Mouse (Mus musculus) embryonic facial prominence, embryonic 15.5 days (tissue): ENCODE data around the gene Lipt2. TPM values are rescaled to one million over a fixed set of nuclear protein-coding genes. Genes with fewer than 3 reads are reported as not detected.
A peak's percentile ranks its signal among the peaks of the same experiment; 100 is the strongest.

Source experiments
- ATAC-seq: fragments of 200-750 bp; cut with Nextera tagmentation; 2 replicates; pipeline ENCODE4 v1.8.0; 2017; ENCODE audit warnings: low read depth, moderate TSS enrichment; ENCODE audit not compliant: insufficient number of reproducible peaks, low FRiP score, low TSS enrichment
- H3K27ac ChIP-seq: fragments of 300-500 bp; sonication (generic); replicated peaks from 2 replicates; pipeline ENCODE4 v1.5.1; 2015; ENCODE audit warnings: mild to moderate bottlenecking, inconsistent platforms
- H3K27me3 ChIP-seq: fragments of 300-500 bp; sonication (generic); 2 replicates; pipeline ENCODE4 v1.6.1; 2015; ENCODE audit warnings: inconsistent platforms
- H3K36me3 ChIP-seq: fragments of 300-500 bp; sonication (generic); 2 replicates; pipeline ENCODE4 v1.6.1; 2015; ENCODE audit warnings: mild to moderate bottlenecking, inconsistent platforms
- H3K4me1 ChIP-seq: fragments of 300-500 bp; sonication (generic); 2 replicates; pipeline ENCODE4 v1.6.1; 2015; ENCODE audit warnings: inconsistent platforms
- H3K4me2 ChIP-seq: fragments of 300-500 bp; sonication (generic); replicated peaks from 2 replicates; pipeline ENCODE4 v1.6.1; 2015; ENCODE audit warnings: mild to moderate bottlenecking, inconsistent platforms
- H3K4me3 ChIP-seq: fragments of 300-500 bp; sonication (generic); replicated peaks from 2 replicates; pipeline ENCODE4 v1.5.1; 2015; ENCODE audit warnings: mild to moderate bottlenecking, inconsistent platforms
- H3K9ac ChIP-seq: fragments of 300-500 bp; sonication (generic); 2 replicates; pipeline ENCODE4 v1.6.1; 2015; ENCODE audit warnings: inconsistent platforms
- H3K9me3 ChIP-seq: fragments of 300-500 bp; sonication (generic); replicated peaks from 2 replicates; pipeline ENCODE4 v1.6.1; 2016; ENCODE audit warnings: inconsistent platforms
- WGBS: fragments of 180-500 bp; shearing (Covaris S2); methylation state at CpG from one replicate; pipeline ENCODE4 v1.1.7; 2015; 5-methylcytosine and 5-hydroxymethylcytosine counted together
- polyA plus RNA-seq: library from polyadenylated mRNA; unstranded; fragments of >200 nt; fragmentation: Nextera tagmentation; extraction: Ambion mirVana; gene quantifications from 2 replicates; pipeline ENCODE4 v1.2.1, GENCODE M21; 2015

The Lipt2 gene
- polyA plus RNA-seq: 19.3 and 23.6 TPM in 2 replicates

DNA sequence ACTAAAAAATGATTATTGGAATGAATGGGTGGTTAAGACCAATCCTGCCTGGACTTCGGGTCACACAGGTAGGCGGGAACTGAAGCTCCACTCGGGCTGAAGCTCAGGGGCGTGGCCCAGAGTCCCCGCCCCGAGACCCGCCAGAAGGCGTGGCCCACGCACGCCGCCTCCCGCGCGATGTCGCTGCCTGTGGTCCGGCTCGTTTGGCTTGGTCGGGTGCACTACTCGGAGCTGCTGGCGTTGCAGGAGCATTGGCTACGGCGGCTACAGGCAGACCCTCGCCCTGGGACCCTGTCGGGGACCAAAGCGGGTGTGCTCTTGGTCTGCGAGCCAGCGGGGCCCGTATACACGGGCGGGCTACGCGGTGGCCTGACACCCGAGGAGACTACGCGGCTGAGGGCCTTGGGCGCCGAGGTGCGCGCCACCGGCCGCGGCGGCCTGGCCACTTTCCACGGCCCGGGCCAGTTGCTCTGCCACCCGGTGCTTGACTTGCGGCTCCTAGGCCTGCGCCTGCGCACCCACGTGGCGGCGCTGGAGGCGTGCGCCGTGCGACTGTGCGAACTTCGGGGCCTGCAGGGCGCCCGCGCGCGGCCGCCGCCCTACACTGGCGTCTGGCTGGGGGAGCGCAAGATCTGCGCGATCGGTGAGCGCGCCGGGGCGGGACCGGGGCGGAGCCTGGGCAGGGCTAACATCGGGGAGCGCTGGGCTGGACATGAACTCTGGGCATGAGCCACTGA lies at the start of gene Lipt2:
TSS of gene Lipt2 (plus strand) at position 173 of the 737 bp plus-strand sequence.
- Histone ChIP-seq H3K4me1 (peaks cover 9% of the 10 kb centered on the region; the same call in 1 of the 2 replicates), H3K9me3 (no peaks in the 10 kb centered on the region), H3K27me3 (no peaks in the 10 kb centered on the region), H3K36me3 (no peaks in the 10 kb centered on the region), H3K9ac (peak within 1 kb of the TSS; percentile 92), H3K27ac (peak within 1 kb of the TSS; percentile 98), H3K4me2 (peak within 1 kb of the TSS; percentile 84), H3K4me3 (peak within 1 kb of the TSS; percentile 93)
- WGBS: under 1% methylated on average over 66 of the region's 78 CpGs
- ATAC-seq: peak; percentile 95

GRCm38 (mm10) chr7:100111506-100111905 lies 47.6 kb upstream of the Lipt2 start:
- H3K4me3 ChIP-seq: no peak overlapping the region
- no peak for ATAC-seq
- H3K36me3 ChIP-seq: peaks cover 40% of the 10 kb centered on the region
- no peaks in the 10 kb centered on the region for H3K9me3 ChIP-seq
- no peaks in the 10 kb centered on the region for H3K27me3 ChIP-seq
- no peak overlapping the region for H3K9ac ChIP-seq
- WGBS: 66% methylated on average over 10 of the region's 10 CpGs
- H3K27ac ChIP-seq: no peak overlapping the region
- H3K4me1 ChIP-seq: no peaks in the 10 kb centered on the region
- no peak overlapping the region for H3K4me2 ChIP-seq

- H3K4me3 ChIP-seq: no peak overlapping the region
- peaks cover 53% of the 10 kb centered on the region for H3K36me3 ChIP-seq
- H3K4me1 ChIP-seq: no peaks in the 10 kb centered on the region
- WGBS: 84% methylated on average over 7 of the region's 7 CpGs
- no peak overlapping the region for H3K9ac ChIP-seq
- no peaks in the 10 kb centered on the region for H3K27me3 ChIP-seq
- no peak for ATAC-seq
- no peaks in the 10 kb centered on the region for H3K9me3 ChIP-seq
- no peak overlapping the region for H3K4me2 ChIP-seq
- no peak overlapping the region for H3K27ac ChIP-seq
Measured at GRCm38 (mm10) chr7:100113821-100114220, 45.3 kb upstream of the Lipt2 start.

GRCm38 (mm10) chr7:100114279-100114678 lies 44.8 kb upstream of the Lipt2 start:
- Histone ChIP-seq H3K4me2 (no peak overlapping the region), H3K4me3 (no peak overlapping the region), H3K36me3 (peaks cover 55% of the 10 kb centered on the region), H3K4me1 (no peaks in the 10 kb centered on the region), H3K9me3 (no peaks in the 10 kb centered on the region), H3K27me3 (no peaks in the 10 kb centered on the region), H3K9ac (no peak overlapping the region), H3K27ac (no peak overlapping the region)
- 90% methylated on average over 6 of the region's 6 CpGs for whole genome bisulfite sequencing
- no peak for ATAC-seq

DNA sequence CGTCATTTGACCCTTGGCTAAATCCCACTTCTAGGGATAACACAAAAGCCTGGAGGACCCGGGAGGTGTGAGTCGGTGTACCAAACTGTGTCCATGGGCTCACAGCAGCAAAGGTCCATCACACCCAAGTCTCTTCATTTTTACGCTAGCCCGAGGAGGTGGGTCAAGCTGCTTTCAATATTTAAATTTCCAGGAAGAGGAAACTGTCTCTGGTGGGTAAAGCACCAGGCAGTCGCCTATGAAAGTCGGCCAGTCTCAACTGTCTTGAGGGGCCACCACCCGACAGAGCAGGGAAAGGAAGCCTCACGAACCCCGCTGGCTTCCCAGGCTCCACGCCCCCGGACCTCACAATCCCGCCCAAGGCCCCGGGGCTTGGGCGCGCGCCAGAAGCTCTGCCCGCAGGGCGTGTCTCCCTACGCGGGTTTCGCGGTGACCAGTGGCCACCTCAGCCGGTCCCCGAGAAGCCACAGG lies 38.3 kb upstream of the Lipt2 start:
- 0% methylated on average over 25 of the region's 25 CpGs for WGBS
- H3K27ac ChIP-seq: peak overlapping the region; percentile 86
- no peaks in the 10 kb centered on the region for H3K27me3 ChIP-seq
- peak overlapping the region; percentile 98 for H3K4me3 ChIP-seq
- H3K9ac ChIP-seq: peak overlapping the region; percentile 86
- H3K4me1 ChIP-seq: peaks cover 8% of the 10 kb centered on the region; the same call in 1 of the 2 replicates
- H3K4me2 ChIP-seq: peak overlapping the region; percentile 76
- peak; percentile 52; the same call in 1 of the 2 replicates for ATAC-seq
- H3K36me3 ChIP-seq: peaks cover 26% of the 10 kb centered on the region; the same call in 1 of the 2 replicates
- H3K9me3 ChIP-seq: no peaks in the 10 kb centered on the region

GRCm38 (mm10) chr7:100121376-100121789 lies 37.7 kb upstream of the Lipt2 start, which contains the start of gene Pold3:
Gene Pold3 (minus strand): TSS chr7:100121565.
- H3K9me3 ChIP-seq: no peaks in the 10 kb centered on the region
- H3K4me2 ChIP-seq: peak within 1 kb of the TSS; percentile 76
- peak within 1 kb of the TSS; percentile 98 for H3K4me3 ChIP-seq
- H3K36me3 ChIP-seq: peaks cover 26% of the 10 kb centered on the region; the same call in 1 of the 2 replicates
- peak; percentile 95 for ATAC-seq
- H3K4me1 ChIP-seq: peaks cover 8% of the 10 kb centered on the region; the same call in 1 of the 2 replicates
- H3K9ac ChIP-seq: peak within 1 kb of the TSS; percentile 86
- under 1% methylated on average over 33 of the region's 33 CpGs for WGBS
- H3K27ac ChIP-seq: peak within 1 kb of the TSS; percentile 86
- H3K27me3 ChIP-seq: no peaks in the 10 kb centered on the region

DNA sequence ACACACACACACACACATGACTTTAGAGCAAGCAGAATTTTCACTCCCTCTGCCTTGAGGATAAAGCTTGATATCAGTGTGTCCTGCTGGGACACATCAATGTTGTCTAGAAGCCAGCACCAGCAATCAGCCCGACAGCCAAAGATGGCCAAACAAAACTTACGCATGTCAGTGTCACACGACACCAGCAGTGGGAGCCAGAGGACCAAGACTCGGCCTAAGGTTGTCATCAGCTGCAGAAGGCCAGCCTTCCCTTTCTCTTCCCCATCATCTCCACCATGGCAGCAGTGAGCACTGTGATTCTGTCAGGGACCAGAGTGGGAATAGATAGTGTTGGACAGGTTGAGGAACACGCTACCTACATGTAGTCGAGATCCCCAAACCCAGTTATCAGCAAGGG lies 35.6 kb upstream of the Lipt2 start:
- H3K27me3 ChIP-seq: no peaks in the 10 kb centered on the region
- no peak overlapping the region for H3K4me3 ChIP-seq
- peaks cover 8% of the 10 kb centered on the region; the same call in 1 of the 2 replicates for H3K36me3 ChIP-seq
- H3K4me1 ChIP-seq: peaks cover 8% of the 10 kb centered on the region; the same call in 1 of the 2 replicates
- ATAC-seq: no peak
- 58% methylated on average over 6 of the region's 6 CpGs for WGBS
- H3K9ac ChIP-seq: no peak overlapping the region
- no peak overlapping the region for H3K27ac ChIP-seq
- no peak overlapping the region for H3K4me2 ChIP-seq
- no peaks in the 10 kb centered on the region for H3K9me3 ChIP-seq

GRCm38 (mm10) chr7:100124211-100124610 lies 34.9 kb upstream of the Lipt2 start:
- no peak overlapping the region for H3K4me3 ChIP-seq
- no peak overlapping the region for H3K4me2 ChIP-seq

DNA sequence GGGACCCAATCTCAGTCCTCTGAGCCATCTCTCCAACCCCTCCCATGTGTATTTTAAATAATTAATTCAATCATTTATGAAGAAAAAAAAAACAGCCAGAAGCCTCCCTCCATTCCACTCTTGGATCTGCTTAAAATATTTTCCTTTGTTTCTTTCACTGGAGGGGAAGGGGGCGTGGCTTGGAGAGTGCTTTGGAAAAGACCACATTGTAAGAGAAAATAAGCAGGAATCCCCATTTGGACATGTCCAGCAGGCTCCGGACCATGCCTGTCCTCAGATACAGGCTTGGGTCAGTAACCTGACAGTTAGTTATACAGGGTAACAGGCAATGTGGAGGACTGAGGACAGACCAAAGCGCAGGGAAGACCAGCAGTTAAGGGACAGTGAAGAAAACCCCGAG lies 33.9 kb upstream of the Lipt2 start:
- H3K9me3 ChIP-seq: no peaks in the 10 kb centered on the region
- no peak overlapping the region for H3K9ac ChIP-seq
- H3K36me3 ChIP-seq: no peaks in the 10 kb centered on the region
- no peak overlapping the region for H3K4me3 ChIP-seq
- H3K4me1 ChIP-seq: peaks cover 3% of the 10 kb centered on the region; the same call in 1 of the 2 replicates
- H3K27ac ChIP-seq: no peak overlapping the region
- ATAC-seq: no peak
- H3K27me3 ChIP-seq: no peaks in the 10 kb centered on the region
- 72% methylated on average over 4 of the region's 4 CpGs for WGBS
- no peak overlapping the region for H3K4me2 ChIP-seq

More at GRCm38 (mm10) chr7:100124211-100124610, 34.9 kb upstream of the Lipt2 start:
- 74% methylated on average over 2 of the region's 2 CpGs for WGBS
- H3K4me1 ChIP-seq: peaks cover 8% of the 10 kb centered on the region; the same call in 1 of the 2 replicates
- no peaks in the 10 kb centered on the region for H3K27me3 ChIP-seq
- H3K9ac ChIP-seq: no peak overlapping the region
- H3K36me3 ChIP-seq: 0 out of 2 replicates have a peak, but pooled peaks cover under 1% of the 10 kb centered on the region
- H3K27ac ChIP-seq: no peak overlapping the region
- H3K9me3 ChIP-seq: no peaks in the 10 kb centered on the region
- ATAC-seq: no peak

- H3K4me1 ChIP-seq: no peaks in the 10 kb centered on the region
- no peak for ATAC-seq
- no peak overlapping the region for H3K4me2 ChIP-seq
- no peaks in the 10 kb centered on the region for H3K36me3 ChIP-seq
- no peak overlapping the region for H3K4me3 ChIP-seq
- no peaks in the 10 kb centered on the region for H3K27me3 ChIP-seq
- no peak overlapping the region for H3K27ac ChIP-seq
- 79% methylated on average over 7 of the region's 7 CpGs for WGBS
- no peak overlapping the region for H3K9ac ChIP-seq
- no peaks in the 10 kb centered on the region for H3K9me3 ChIP-seq
Measured at GRCm38 (mm10) chr7:100126514-100126913, 32.6 kb upstream of the Lipt2 start.

GRCm38 (mm10) chr7:100128262-100129041 lies 30.6 kb upstream of the Lipt2 start:
- no peak overlapping the region for H3K9ac ChIP-seq
- no peak overlapping the region for H3K4me2 ChIP-seq
- H3K27ac ChIP-seq: no peak overlapping the region
- WGBS: 75% methylated on average over 7 of the region's 7 CpGs
- no peaks in the 10 kb centered on the region for H3K9me3 ChIP-seq
- H3K27me3 ChIP-seq: no peaks in the 10 kb centered on the region
- no peak overlapping the region for H3K4me3 ChIP-seq
- H3K4me1 ChIP-seq: no peaks in the 10 kb centered on the region
- no peaks in the 10 kb centered on the region for H3K36me3 ChIP-seq
- no peak for ATAC-seq
